Mouse (Mus musculus): Measurements from ENCODE around the gene Sox6.

The Sox6 gene

DNA sequence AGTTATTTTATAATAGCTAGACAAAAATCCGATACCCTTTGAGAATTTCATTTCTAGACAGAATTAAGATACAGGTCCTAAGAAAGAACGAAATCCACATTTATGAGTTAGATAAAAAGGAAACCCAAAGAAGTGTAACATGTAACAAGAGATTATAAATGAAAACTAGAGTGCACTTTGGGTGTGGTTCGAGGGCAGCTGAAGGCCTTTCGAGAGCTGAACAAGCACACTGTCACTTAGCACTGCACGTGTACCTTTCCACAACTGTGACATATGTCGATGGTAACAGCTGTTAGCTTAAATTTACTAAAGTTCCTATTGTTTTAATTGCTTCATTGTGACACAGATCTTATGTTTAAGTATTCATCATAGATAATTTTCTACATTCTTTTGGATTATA is 142.8 kb downstream of the Sox6 start:
- no peak for DNase-seq (ENCODE audit: extremely low spot score, low read depth, low spot score)

DNA sequence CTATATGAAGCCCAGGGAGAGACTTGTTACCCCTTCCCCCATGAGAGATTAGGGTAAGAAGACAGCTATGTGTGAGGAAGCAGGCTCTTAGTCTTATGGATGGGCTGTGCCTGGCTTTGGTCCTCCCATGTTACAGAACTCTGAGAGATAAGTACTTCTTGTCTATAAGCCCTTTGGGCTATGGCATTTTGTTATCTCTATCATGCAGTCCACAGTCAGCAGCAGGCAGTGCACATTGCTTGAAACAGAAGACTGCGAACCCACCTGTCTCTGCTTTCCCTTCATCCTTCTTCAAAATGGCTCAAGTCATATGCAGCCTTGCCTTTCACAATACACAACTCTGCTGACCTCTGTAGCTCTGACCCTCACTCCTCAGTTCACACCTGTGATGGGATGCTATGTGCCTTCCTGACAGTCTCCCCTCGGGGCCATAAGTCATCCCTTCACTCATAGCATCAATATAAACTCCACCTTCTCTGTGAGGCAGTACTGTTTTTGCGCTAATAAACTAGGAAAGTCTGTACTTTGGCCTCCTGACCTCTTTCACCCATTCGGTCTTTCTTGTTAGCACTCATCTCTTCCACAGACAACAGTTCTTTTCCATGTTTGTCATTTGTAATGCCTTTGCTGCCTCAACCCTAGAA is 143.4 kb downstream of the Sox6 start:
- DNase-seq (ENCODE audit: extremely low spot score, low read depth, low spot score), result no peak

DNA sequence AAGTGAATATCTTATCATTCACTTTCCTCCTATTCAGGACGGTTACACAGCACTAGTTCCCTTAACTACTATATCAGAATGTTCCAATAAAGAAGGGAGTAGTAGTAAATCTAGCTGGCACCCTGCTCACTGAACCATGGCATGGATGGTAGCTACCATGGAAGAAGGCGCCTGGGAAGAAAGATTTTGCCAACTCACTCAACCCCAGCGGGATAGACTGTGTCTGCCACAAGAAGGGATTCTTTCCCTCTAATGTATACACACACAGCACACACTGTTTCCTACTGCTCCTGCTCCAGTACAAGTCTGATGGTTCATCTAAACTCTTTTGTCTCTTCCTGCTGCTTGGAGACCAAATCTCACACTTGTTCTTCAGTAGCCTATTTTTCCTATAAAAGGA is 147.1 kb downstream of the Sox6 start:
- no peak for DNase-seq (ENCODE audit: extremely low spot score, low read depth, low spot score)

DNA sequence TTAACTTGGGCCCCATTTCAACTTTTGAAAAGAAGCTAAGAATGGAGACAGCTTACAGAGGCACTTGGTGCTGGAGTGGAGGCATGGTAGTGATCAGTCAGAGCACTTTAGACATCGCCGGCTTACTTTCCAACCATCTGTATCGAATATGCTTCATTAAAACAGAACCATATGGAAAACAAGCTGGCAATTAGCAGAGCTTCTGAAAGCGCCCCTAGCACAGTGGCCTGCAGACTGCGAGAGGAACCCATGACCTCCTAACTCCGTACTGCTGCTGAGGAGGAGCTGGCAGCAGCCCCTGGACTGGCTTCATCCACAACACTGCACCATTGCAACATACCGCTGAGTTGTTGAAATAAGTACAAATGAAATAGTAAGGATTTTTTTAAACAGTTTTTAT is 148.7 kb downstream of the Sox6 start:
- peak; percentile 70 for DNase-seq (ENCODE audit: extremely low spot score, low read depth, low spot score)

DNA sequence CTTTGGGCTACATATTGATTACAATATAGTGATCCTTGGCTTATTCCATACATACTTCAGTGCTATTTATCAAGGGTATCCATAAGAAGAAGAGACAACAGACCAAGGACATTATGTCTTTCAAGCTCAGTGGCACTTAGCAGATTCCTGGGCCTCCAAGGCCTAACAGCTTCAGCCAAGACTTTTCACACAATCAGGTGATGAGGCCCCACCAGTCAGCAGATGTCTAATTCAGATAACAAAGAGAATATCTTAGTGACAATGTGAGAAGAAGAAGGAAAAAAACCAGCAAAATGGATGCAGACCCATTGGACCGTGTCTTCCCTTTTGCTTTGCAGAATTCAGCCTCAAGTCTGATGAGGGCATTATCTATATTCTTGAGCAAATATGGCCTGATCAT is 150.0 kb downstream of the Sox6 start:
- no peak for DNase-seq (ENCODE audit: extremely low spot score, low read depth, low spot score)

DNA sequence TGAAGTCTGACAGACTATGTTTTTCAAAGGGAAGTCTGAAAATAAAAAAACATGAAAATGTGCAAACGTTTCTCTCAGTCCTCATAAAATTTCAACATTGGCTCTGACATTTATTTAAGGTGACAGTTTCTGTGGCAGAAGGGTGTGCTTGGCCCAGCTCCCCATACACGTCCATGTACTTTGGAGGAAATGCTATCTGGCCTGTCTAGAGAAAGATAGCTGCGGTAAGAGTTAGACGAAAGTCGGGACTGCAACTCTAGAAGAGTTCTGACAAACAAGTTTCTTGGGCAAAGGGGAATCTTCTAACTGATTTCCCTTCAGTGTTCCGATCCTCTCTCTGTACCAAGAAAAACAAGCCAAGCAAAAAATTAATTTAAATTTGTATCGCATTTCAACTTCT is 150.5 kb downstream of the Sox6 start:
- no peak for DNase-seq (ENCODE audit: extremely low spot score, low read depth, low spot score)

DNA sequence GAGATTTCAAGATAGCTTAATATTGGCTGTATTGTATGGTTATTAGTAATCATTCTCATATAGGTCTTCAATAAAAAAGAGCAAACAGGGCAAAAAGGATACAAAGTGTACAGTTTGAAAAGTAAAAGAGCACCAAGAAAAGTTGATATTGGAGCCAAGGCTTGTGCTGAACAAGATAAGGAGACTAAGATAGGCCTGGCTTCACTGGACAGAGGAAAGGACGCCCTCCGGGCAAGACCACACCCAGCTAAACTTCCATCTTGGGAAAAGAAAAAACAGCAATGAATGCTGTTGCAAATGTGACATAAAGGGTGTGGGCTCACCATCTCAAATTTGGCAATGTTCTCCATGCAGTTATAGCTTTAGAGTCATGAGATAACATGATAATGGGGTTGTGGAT is 165.7 kb downstream of the Sox6 start:
- DNase-seq (ENCODE audit: extremely low spot score, low read depth, low spot score), result no peak

DNA sequence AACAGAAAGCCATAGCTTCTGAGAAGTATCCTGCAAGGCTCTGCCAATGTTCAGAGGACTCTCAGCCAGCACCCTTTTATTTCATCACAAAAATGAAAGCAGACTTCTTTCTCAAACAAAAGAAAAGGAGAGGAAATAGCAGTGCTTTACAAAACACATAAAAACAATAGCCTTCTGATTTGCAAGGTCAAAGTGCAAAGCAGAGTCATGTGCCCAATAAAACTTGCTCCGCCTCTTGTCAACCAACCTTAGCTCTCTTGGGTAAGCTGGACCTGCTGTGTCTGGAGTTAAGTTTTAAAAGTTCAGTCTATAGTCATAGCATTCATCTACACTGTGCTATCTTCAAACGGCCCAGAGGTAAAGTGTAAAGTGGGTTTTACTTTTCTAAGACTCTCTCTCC is 170.1 kb downstream of the Sox6 start:
- no peak for DNase-seq (ENCODE audit: extremely low spot score, low read depth, low spot score)

DNA sequence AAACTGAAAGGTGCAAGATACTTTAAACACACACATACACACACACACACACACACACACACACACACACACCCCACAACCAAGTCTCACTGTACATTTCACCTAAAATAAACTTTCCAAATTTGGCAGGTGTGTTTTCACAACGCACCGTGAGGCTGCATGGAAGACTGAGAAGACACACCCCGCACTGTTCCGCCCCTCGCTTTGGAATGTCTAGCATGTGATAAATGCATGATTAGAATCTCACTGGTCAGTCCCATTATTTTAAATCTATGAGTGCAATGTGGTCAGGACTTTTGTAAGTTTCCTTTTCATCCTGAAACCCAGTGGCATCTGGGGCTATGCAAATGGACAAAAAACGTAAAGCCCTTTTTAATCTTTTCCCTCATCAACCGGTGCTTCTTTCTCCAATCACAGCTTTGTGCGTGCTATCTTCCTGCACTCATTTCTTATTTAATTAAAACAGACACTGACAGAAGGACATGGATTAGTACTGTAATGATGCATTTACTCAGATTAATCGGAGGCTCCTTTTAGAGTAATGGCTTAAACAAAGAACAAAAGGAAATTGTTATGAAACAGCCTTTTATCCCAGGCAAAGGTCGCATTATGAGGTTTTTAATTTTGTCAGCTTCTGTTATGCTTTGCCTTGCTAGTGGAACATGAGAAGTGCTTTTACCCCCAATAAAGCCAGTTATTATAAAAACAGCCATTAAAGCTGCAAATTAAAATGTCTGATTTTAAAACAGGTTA is 170.9 kb downstream of the Sox6 start:
- no peak for DNase-seq (ENCODE audit: extremely low spot score, low read depth, low spot score)

DNA sequence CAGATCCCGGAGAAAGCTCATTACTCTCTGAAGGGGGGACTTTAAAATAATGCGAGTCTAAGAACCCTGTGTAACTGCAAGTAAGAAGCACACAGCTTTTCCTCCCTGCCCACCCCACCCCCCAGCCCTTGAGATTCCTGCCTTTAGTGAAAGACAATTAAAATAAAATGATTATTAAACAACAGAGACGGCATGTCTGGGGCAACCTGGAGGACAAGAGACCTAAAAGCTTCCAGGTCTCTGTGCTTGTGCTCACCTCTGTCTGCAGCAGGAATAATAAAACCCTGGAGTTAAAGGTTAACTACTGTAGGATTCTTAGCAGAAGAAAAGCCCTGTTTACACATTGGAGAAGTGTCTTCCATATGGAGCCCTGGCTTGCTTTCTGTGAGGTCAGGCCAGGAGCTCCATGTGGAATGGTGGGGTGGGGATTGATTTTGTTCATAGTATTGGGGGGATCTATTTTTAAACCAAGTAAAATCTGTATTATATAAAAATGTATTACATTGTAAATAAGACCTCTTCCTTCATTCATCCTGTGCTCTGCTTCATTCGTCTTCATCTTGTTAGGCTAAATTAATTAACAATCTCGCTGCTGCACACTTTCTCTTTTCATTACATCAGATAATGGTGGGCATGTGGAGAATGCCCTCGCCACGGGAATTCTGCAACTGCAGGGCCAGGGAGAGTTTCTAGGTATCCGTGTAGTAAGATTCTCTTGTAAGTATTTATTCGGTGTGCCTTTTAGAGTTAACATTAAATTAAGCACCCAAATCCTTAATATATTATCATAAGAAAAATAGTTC is 171.7 kb downstream of the Sox6 start:
- no peak for DNase-seq (ENCODE audit: extremely low spot score, low read depth, low spot score)

DNA sequence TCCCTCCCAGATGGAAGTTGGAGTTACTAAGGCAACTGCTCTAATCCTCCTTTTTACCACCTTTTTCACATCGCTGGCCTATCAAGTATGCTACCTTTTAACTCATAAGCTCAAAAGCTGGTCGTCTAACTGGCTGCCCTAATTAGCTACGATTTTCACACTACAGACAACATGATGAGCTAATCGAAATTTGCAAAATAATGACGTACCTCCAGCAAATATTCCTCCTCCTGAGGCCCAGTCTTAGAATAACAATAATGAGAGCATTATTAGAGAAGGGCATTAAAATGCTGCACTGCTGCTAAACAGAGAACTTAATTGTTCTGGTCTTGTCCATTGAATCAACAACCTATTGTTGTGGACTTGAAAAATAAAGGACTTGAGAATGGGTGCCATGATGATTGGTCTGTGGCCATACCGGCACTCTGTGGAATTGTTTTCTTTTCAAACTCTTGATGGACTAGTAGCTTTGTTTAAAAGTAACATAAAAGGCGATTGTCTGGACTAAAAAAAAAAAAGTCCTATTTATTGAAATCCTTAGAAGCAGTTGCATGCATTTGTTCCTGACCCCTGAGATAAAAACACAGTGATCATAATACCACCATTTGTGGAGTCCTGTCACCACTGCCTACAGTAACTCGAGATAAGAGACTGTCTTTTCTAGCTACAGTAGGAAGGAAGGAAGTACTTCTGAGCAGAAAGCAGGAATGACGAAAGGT is 172.5 kb downstream of the Sox6 start:
- no peak for DNase-seq (ENCODE audit: extremely low spot score, low read depth, low spot score)

DNA sequence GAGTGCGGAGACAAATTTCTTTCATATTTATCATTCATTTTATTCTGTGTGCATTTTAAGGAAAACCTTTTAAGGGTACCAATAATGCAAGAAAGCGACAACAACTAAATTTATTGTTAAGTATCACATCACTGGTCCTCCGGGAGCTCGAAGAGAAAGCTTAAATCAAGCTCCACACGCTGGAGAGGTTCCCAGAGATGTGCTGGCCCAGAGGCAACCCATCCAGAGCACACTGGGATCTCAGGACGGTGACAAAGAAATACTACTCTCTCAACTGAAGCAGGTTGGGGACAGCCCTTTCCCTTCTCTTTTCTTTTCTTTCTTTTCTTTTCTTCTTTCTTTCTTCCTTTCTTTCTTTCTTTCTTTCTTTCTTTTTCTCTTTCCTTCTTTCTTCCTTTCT is 173.4 kb downstream of the Sox6 start:
- DNase-seq (ENCODE audit: extremely low spot score, low read depth, low spot score), result no peak

DNA sequence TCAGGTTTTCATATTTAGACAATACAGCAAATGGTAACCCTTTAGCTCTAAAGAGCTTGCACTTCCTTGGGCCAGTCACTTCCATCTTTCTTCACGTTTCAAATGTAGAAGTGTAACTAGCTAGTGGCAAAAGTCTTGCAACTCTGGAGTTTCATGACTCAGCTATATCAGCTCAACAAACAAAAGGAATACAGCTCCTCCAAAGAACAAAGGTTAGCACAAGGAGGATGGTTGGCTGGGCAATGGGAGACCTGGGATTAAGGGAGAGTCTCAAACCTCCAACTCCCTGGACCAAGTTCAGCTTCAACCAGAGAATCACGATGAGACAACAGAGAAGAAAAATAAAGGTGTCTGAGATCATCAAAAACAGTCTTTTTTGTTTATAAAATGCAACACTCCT is 174.2 kb downstream of the Sox6 start:
- DNase-seq (ENCODE audit: extremely low spot score, low read depth, low spot score), result no peak

DNA sequence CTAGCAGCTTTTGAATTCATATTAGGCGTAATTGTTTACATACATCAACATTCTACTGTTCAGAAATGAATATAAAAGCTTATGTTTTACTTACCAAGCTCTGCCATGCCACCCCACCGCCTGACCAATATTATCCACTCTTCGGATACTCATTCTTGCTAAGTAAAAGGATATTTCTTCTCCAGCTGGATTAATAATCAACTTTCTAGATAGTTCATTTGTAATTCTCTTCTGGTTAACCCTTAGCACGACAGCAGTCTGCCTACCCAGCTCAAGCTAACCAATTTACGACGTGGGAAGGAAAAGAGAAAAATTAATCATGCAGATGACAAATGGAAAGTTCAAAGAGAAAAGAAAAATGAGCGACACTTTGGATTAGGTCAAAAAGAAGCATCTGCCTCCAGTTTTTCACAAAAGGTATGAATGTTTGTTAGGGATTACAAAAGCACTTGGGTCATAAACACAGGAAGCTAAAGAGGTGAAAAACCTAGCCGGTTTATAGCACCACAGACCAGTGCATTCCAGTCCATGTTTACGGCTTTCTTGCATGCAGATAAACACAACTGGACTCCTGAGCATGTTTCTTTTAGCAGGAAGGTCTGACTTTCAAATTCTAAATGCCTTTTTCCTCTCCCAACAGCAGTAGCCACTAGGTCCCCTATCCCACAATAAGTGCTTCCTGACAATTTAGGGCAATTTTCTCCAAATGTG is 178.8 kb downstream of the Sox6 start:
- no peak for DNase-seq (ENCODE audit: extremely low spot score, low read depth, low spot score)

DNA sequence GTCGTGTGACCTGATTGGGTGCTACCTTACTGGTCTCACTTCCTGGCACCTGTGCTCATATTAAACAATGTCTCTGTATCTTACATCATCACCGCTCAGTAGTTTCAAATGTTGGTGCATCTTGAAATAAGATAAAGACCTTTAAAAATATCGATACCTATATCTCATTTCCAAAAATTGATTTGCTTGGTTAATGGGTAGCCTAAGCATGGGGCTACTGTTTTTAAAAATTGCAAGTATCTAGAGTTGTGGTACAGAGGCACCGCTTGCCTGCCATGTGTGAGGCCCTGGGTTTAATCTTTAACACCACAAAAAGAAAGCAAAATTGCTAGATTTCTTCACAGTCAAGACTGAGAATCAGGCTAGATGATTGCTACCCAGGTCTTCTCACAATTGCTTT is 187.5 kb downstream of the Sox6 start:
- DNase-seq (ENCODE audit: extremely low spot score, low read depth, low spot score), result no peak

DNA sequence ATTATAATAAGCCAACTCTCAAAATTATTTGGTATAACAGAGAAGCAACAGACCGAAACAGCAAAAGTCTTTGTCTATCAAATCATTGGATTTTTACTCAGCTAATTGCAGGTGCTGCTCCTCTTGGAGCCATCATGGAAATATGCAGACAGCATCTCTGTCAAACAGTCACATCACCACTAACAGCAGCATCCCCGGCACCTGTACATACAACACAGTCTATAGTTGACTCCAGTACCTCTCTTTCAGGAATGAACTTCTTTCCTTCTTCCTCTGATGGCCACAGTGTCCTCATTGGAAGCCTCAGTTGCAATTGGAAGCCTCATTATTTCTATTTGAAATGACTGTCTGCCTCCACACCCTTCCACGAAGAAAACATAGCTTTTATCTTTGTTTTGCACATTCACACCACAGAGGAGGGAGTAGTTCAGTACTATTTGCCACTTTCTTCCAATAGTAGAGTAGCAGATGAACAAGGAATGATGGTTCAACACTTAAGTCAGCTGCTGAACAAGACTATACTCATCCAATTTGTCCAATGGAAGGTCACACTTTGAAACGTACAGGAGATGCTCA is 192.7 kb downstream of the Sox6 start:
- DNase-seq (ENCODE audit: extremely low spot score, low read depth, low spot score), result no peak

DNA sequence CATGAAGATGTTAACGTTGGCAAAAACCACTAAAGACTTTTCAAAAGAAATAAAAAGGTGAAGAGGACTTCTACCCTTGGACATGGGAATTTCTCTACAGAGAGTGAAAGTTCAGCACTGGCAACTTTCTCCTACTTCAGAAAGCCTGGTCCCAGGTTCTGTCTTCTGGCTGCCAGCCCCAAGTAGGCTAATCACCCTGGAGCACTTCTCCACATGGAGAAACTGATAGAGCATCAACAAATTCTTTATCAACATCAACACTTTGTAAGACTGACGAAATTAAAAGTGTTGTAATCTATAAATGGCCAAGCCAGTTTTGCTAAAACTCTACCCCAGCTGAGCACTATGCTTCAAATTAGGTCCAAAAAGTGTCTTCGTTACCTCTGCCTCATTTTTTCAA is 193.7 kb downstream of the Sox6 start:
- DNase-seq (ENCODE audit: extremely low spot score, low read depth, low spot score), result no peak

DNA sequence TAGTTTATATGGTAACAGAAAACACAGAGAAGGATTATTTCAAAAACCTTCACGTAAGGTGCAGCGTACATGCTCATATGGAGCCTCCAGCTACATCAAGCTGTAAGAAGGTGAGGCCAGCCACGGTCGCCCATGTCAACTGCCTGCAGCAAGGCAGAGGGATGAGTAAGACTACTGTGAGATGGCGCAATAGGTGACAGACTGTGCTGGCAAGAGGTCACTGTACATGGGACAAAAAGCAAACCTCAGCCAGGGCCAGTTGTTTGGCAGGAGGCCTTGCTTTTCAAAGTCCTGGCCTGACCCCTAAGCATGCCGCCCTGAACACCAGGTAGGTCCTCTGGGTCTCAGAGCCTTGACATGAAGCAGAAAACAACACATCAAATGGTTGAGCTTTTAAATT is 194.2 kb downstream of the Sox6 start:
- no peak for DNase-seq (ENCODE audit: extremely low spot score, low read depth, low spot score)

DNA sequence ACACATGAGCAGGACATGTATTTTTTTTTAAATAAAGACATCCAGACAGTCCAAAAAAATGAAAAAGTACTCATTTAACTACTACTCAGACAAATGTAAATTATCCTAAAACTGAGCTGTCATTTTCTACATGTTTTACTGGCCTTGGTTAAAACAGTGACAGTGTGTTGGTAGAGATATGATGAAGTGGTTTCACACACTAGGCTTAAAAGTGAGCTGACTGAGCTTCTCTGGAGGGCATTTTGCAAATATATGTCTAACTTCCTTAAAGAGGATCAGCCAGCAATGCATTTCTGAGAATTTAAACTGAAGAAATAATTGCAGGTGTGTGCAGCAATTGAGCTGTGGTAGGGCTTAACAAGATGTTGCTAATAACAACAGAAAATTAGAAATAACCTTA is 196.3 kb downstream of the Sox6 start:
- no peak for DNase-seq (ENCODE audit: extremely low spot score, low read depth, low spot score)

DNA sequence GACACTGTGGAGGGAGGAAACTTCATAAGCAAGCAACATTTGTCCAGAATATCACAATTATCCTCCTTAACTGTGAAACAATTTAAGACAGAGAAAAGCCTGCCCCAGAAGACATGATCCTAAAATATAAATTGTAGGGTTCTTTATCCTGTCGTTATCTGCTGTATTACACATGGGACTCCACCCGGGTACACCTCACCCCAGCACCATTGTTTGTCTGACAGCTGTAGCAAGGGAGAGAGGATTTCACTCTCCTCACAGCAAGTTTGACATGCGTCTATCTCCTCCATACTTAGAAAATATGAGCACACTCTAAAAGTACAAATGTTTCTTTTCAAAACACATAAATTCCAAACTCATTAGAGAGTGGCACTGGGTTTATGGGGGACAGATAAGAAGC is 198.0 kb downstream of the Sox6 start:
- no peak for DNase-seq (ENCODE audit: extremely low spot score, low read depth, low spot score)

DNA sequence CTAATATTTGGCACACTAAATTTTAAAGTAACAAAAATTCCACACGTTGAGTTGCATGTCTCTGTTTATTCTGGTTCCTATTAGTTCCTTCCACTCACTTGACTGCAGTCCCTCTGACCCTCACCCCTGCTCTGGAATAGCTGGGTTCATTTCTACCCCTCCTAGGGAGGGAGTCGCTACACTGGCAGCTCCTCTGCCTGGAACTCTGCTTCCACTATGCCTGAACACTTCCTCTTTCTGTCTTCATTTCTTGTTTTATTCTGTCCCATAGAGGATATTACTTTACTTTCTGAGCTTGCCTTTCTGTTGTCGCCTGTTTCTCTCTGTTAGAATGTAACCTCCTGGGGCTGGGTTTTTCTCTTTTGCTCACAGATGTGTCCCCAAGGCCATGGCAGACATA is 203.6 kb downstream of the Sox6 start:
- DNase-seq (ENCODE audit: extremely low spot score, low read depth, low spot score), result no peak

Data from hindlimb bud, embryonic 11.5 days (tissue).